Mouse (Mus musculus): Measurements from ENCODE around the gene Olfr1393. TPM values are rescaled to one million over a fixed set of nuclear protein-coding genes. Genes with fewer than 3 reads are reported as not detected.
"Not testable (repeated sequence)": the region's sequence is repeated elsewhere in the genome, so short reads cannot be mapped to it uniquely, and the experiment has no call there.

Olfr1393 gene
- total RNA-seq, 2 experiments from 2014 or later: not detected

GRCm38 (mm10) chr11:49251380-49251761 is 26.7 kb upstream of the Olfr1393 start:
- DNase-seq: no peak

GRCm38 (mm10) chr11:49252048-49252447 is 26.1 kb upstream of the Olfr1393 start:
- no peak for DNase-seq

GRCm38 (mm10) chr11:49253035-49253434 is 25.1 kb upstream of the Olfr1393 start:
- DNase-seq: no peak

GRCm38 (mm10) chr11:49259296-49259695 is 18.8 kb upstream of the Olfr1393 start:
- DNase-seq: no peak

- DNase-seq: no peak
These were observed 18.3 kb upstream of the Olfr1393 start for GRCm38 (mm10) chr11:49259829-49260228.

GRCm38 (mm10) chr11:49260598-49261312 is 17.3 kb upstream of the Olfr1393 start:
- DNase-seq: peak; percentile 90

GRCm38 (mm10) chr11:49261313-49261855 is 16.7 kb upstream of the Olfr1393 start:
- no peak for DNase-seq

- DNase-seq: no peak
These were observed 15.8 kb upstream of the Olfr1393 start for GRCm38 (mm10) chr11:49262286-49262685.

- no peak for DNase-seq
These were observed 15.0 kb upstream of the Olfr1393 start for GRCm38 (mm10) chr11:49263149-49263548.

- no peak for DNase-seq
These were observed 14.0 kb upstream of the Olfr1393 start for GRCm38 (mm10) chr11:49264081-49264480.

GRCm38 (mm10) chr11:49264622-49265021 is 13.5 kb upstream of the Olfr1393 start:
- DNase-seq: no peak

GRCm38 (mm10) chr11:49265101-49265500 is 13.0 kb upstream of the Olfr1393 start:
- DNase-seq: no peak

- no peak for DNase-seq
These were observed 11.4 kb upstream of the Olfr1393 start for GRCm38 (mm10) chr11:49266671-49267070.

GRCm38 (mm10) chr11:49267316-49267715 is 10.8 kb upstream of the Olfr1393 start:
- no peak for DNase-seq

GRCm38 (mm10) chr11:49267970-49268579 is 10.0 kb upstream of the Olfr1393 start:
- no peak for DNase-seq

GRCm38 (mm10) chr11:49269761-49270160 is 8.3 kb upstream of the Olfr1393 start:
- DNase-seq: no peak

- DNase-seq: no peak
These were observed 7.7 kb upstream of the Olfr1393 start for GRCm38 (mm10) chr11:49270368-49270767.

- DNase-seq: peak; percentile 51
These were observed 6.8 kb upstream of the Olfr1393 start for GRCm38 (mm10) chr11:49271334-49271733.

GRCm38 (mm10) chr11:49273834-49274519 is 4.1 kb upstream of the Olfr1393 start:
- DNase-seq: no peak

- not testable (repeated sequence) for DNase-seq
These were observed 6.9 kb downstream of the Olfr1393 start, which contains the start of gene Olfr1392 for GRCm38 (mm10) chr11:49284982-49285381. Gene Olfr1392 (plus strand): TSS chr11:49285282.

- DNase-seq: no peak
These were observed 9.1 kb downstream of the Olfr1393 start for GRCm38 (mm10) chr11:49287251-49287650.

GRCm38 (mm10) chr11:49292777-49293176 is 14.7 kb downstream of the Olfr1393 start:
- DNase-seq: no peak

- no peak for DNase-seq
These were observed 26.3 kb downstream of the Olfr1393 start, which contains the start of gene Olfr10 for GRCm38 (mm10) chr11:49304441-49304840. Gene Olfr10 (plus strand): TSS chr11:49304741.

Measured in adrenal gland, postnatal 10 days (tissue).